Mouse (Mus musculus) brain, embryonic 14.5 days (tissue): Measurements from ENCODE around the gene Krt80.

ENCODE experiments used
- CTCF ChIP-seq: fragments of 200-500 bp; IDR thresholded peaks from 2 replicates; pipeline ENCODE4 v1.5.1; 2012; ENCODE audit warnings: inconsistent platforms, mild to moderate bottlenecking, moderate library complexity, borderline replicate concordance; ENCODE audit not compliant: insufficient read depth, insufficient read length; ENCODE audit errors: extremely low read depth
- POLR2A ChIP-seq: fragments of 200-500 bp; IDR thresholded peaks from 2 replicates; pipeline ENCODE4 v1.6.1; 2012; ENCODE audit warnings: mild to moderate bottlenecking, inconsistent platforms, borderline replicate concordance; ENCODE audit not compliant: poor library complexity, insufficient read depth, insufficient read length, severe bottlenecking; ENCODE audit errors: extremely low read depth

- TF ChIP-seq CTCF (no peak), POLR2A (no peak)
Observed at GRCm38 (mm10) chr15:101300128-101300527, 69.8 kb downstream of the Krt80 start.
